Mouse (Mus musculus) ovary, adult 18-20 months (tissue): ENCODE results near the gene Tesk1.

Experiments used
- DNase-seq: peaks from one replicate; pipeline ENCODE4 v3.0.0; 2022; ENCODE audit warnings: low spot score, mixed read lengths

The Tesk1 gene

GRCm38 (mm10) chr4:43493186-43493845, 51.6 kb downstream of the Tesk1 start:
- peak; percentile 90 for DNase-seq

GRCm38 (mm10) chr4:43493846-43494240, 52.1 kb downstream of the Tesk1 start:
- no peak for DNase-seq

- no peak for DNase-seq
Observed at GRCm38 (mm10) chr4:43496587-43496986, 54.8 kb downstream of the Tesk1 start.

GRCm38 (mm10) chr4:43497405-43497804, 55.7 kb downstream of the Tesk1 start:
- no peak for DNase-seq
